Mouse (Mus musculus) cerebellum, adult 9-10 months (tissue): ENCODE measurements around the gene Zfp764.
"Not testable (repeated sequence)": the region's sequence is repeated elsewhere in the genome, so short reads cannot be mapped to it uniquely, and the experiment has no call there.

Source experiments
- DNase-seq: peaks from one replicate; pipeline ENCODE4 v3.0.0; 2022

Zfp764 gene

DNA sequence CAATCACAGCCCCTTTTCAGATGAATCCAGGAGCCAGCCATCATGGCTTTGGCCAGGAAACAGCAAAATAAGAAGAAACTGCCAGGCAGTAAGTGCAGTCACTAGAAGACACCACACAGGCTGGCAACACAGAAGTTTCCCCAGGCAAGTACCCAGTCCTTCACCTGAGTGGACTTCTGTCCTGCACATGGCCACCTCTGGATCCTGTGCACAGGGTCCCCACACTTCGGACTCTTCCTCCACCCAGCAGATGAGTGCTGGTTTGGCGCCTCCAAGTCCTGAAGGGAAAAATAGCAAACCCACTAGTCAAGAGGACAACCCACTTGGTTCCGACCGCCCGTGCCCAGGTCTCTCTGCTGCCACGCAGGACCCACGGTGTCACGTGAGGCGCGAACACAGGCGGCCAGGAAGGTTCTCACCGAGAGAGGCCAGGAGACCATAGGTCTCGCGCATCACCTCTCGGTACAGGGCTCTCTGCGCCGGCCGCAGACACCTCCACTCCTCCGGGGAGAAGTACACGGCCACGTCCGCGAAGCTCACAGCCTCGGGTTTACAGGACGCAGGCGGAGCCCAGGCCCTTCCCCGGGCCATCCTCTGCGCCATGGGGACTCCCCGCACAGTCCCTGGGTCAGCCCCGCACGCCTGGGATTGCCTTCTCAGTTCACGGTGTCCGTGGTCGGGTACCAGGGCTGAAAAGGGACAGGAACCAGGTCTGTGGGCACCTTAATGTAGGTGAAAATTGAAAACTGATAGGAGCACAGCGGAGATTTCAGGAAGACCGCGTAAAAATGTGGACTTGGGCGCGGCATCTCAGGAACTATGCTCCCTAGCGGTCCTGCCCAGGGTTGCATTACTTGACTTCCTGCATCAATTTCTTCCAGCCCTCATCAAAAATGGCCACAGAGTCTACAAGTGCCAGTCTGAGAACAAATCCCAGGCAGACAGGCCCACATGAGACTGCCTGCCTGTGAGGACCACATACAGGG, at the start of gene Zfp764:
Gene Zfp764 (minus strand): TSS at position 821 of the 986 bp plus-strand sequence.
- peak; percentile 96 for DNase-seq

DNA sequence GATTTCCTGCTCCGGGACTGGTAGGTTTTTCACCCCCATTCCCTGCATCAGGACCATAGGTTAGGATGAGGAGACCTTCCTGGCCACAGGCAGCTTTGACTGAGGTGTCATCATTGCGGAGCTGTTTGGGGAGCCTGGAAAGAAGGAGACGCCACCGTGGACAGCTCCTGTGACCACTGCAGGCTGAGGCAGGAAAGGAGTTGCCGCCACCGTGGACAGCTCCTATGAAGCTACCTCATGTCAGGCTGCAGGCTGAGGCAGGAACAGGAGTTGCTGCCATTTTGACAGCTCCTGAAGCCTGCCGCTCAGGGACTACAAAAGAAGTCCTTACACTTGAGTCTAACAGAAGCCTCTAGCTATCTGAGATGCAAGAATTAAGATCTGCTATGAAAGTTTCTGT, 48.3 kb upstream of the Zfp764 start:
- DNase-seq = no peak

DNA sequence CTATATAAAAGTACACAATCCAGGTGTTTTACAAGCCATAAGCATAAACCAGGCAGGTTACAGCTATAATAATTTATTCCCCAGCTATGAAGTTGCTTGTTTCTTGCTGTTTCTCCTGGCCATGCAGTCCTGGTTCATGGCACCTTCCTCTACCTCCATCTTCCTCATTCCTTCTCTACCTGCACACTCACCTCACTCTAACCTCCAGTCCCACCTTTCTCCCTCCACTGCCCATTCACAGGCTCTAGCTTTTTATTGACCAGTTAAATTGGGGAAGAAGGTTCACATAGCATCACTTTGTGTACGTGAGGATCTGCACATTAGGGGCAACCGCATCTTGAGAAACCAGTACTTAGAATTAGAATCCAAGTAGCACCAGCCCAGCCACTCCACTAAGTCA, 46.4 kb upstream of the Zfp764 start:
- no peak for DNase-seq

DNA sequence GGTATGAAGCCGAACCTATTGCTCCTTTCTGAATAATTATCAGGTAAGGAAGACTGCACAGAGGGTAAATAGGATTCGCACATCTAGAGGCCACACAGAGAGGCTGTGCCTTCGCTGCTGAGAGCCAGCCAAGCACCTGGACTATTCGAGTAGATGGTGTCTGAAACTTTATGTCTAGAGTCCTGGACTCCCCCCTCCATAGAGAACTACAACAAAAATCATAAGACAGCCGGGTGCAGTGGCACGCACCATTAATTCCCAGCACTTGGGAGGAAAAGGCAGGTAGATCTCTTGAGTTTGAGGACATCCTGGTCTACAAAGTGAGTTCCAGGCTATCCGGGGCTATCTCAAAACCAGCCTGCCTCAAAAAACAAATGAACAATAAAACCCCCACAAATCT, 43.3 kb upstream of the Zfp764 start:
- DNase-seq = no peak

DNA sequence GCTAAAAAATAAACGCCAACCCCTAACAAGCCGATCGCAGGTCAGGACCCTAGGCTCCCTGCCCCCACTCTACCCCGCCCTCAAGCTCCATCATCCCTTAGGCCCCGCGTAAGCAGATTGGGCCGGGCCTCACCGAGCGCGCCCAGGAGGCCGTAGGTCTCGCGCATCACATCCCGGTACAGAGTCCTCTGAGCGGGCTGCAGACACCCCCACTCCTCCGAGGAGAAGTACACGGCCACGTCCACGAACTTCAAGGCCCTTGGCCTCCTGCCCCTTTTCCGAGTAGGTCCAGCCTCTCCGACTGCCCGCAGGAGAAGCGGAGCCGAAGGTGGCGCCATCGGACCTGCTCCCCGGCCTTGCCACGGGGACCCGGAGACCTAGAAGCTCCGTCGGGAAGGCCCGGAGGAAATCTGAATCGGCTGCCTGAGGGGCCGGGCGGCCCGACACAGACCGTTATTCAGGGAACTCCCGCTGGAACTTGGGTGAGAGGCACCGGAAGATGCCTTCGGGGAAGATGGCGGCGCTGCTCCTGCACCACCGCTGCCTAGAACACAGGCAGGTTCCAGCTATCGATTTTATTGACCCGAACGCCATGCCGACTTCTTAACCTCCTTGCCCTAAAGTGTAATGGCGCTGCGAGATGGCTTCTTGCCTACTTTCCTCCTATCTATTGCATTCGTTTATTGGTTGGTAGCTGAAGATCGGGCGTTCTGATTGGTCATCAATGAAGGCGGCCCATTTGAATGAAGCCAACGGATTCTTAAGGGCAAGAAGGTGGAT, 42.1 kb upstream of the Zfp764 start, which contains the start of gene Zfp689:
Gene Zfp689 (minus strand): TSS at position 638 of the 780 bp plus-strand sequence.
- peak; percentile 98 for DNase-seq

DNA sequence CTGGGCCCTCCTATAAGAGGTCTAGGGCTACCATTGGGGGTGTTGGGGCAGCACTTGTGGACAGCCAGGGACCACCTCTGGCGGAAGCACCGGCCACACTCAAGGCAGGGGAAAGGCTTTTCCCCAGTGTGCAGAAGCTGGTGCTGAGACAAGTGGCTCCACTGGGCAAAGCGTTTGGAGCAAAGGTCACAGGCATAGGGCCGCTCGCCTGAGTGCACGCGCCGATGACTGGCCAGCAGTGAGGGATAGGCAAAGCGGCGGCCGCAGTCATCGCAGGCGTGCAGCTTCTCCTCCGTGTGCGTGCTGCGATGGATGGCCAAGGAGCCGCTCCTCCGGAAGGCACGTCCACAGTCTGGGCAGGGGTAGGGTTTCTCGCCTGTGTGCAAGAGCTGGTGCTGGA, 37.4 kb upstream of the Zfp764 start:
- no peak for DNase-seq

DNA sequence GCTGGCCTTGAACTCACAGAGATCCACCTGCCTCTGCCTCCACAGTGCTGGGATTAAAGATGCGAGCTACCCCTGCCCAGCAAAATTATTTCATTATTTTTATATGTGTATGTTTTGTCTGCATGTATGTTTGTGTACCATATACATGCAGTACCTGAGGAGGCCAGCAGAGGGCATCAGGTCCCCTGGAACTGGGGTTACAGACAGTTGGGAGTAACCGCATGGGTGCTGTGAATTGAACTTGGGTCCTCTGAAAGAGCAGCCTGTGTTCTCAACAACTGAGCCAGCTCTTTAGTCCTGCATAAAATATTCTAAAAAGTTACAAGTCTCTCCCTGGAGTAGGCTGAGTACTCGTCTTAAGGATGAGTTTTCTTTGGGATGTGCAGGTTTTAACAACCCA, 31.1 kb upstream of the Zfp764 start:
- no peak for DNase-seq

DNA sequence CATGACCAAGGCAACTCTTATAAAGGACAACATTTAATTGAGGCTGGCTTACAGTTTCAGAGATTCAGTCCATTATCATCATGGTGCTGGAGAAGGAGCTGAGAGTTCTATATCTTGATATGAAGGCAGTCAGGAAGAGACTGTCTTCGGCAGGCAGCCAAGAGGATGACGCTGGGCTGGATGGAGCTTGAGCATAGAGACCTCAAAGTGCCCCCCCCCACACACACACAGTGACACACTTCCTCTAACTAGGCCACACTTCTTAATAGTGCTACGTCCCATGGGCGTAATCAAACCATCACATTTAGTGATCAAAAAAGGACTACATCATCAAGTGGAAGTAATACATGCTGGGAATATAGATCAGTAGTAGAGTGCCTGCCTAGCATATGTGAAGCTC, 28.6 kb upstream of the Zfp764 start:
- DNase-seq = no peak

DNA sequence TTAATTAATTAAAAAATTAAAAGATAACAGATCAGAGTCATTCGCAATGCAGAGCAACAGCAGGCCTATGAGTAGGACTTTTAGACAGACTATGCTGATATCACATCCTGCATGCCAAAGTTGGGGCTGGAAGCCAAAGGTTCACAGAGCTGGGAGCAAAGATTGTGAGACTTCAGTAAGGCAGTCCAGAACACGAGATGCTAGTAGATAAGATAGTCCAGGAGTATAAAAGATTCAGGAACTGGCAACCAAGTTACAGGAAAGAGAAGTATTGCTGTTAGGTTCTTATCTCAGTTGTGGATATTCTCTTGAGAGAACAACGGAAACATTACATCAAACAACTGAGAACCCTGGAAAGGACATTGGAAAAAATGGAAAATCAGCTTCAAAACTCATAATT, 19.7 kb upstream of the Zfp764 start:
- DNase-seq = no peak

DNA sequence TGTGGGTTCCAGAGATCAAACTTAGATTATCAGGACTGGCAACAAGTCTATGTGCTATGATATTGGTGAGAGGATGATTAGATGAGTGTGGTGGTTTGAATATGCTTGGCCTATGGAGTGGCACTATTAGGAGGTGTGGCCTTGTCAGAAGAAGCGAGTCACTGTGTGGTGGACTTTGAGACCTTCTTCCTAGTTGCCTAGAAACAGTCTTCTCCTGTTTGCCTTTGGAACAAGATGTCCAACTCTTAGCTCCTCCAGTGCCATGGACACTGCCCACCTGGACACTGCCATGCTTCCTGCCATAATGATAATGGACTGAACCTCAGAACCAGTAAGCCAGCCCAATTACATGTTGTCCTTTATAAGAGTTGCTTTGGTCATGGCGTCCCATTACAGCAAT, 19.3 kb upstream of the Zfp764 start:
- DNase-seq = no peak

DNA sequence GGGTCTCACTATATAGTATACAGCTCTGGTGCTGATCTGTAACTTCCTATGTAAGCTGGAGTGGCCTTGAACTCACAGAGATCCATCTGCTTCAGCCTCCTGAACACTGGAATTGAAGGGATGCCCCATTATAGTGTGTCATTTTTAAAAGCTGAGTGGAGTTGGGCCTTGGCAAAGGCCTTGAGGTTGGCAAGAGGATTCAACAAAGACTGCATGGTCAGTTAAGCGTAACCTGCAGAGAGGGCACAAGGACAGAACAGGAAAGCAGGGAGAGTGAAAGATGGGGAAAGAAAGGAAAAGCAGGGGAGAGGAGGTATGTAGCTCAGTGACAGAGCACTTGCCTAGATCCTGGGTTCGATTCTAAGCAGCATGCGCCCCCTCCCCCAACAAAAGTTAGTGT, 18.7 kb upstream of the Zfp764 start:
- no peak for DNase-seq

DNA sequence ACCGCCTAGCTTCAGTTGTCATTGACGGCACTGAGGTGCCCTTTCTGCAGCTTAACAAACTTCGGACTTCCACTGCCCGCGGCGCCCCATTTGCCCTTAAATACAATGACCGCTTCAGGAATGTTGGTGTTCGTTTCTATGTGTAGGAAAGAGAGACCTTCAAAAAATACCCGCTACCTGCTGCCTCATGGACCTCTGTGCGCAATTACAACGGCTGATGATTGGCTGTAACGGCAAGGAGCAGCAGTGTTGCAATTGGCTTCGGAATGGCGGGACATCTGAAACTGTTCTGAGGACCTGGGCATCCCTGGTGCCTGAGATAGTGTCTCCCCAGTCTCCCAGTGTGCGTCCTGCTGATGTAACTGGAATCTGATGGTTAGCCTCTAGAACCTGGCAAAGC, 15.6 kb upstream of the Zfp764 start:
- peak; percentile 37 for DNase-seq

DNA sequence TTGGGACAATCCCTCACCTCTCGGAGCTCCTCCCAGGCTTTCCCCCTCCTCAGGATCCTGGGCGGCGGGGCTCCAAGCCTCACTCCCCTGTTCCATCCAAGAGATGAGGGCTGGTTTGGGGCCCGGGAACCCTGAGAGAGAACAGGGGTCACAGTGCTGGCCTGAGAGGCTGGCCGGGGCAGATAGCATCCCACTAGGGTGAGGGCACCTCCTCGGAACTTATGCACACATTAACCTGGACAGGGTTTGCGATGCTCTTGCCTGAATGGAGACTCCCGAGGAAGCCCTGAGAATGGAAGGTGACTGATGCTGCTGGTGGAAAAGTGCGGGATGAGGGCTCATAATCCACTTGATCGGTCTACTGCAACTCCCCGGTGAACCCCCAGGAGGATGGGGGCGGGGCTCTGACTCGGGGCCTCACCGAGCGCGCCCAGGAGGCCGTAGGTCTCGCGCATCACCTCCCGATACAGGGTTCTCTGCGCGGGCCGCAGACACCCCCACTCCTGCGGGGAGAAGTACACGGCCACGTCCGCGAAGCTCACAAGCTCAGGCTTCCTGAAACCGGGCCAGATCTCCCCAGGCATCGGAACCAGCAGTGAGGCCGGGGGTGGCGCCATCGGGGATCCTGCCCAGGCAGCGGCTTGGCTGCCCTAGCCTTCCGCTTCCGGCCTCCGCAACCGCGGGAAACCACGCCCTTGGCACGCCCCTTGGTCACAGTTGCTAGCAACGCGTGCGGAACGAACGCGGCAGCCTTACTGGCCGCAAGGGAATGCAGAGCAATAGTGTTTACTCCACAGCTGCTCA, 15.0 kb upstream of the Zfp764 start, which contains the start of gene Zfp688:
Gene Zfp688 (minus strand): TSS at position 681 of the 804 bp plus-strand sequence.
- peak; percentile 89 for DNase-seq

DNA sequence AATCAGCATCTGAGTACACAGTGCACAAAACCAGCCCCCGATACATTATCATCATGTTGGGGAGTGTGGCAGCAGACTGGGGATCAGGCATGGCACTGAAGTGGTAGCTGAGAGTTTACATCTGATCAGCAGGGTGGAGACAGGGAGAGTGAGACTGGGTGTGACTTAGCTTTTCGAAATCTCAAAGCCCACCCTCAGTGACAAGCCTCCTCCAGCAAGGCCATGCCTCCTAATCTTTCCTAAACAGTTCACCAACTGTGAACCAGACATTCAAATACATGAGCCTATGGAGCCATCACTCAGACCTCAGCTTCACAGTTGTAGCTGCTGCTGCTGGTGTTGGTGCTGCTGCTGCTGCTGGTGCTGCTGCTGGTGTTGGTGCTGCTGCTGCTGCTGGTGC, 4.8 kb upstream of the Zfp764 start:
- no peak for DNase-seq

DNA sequence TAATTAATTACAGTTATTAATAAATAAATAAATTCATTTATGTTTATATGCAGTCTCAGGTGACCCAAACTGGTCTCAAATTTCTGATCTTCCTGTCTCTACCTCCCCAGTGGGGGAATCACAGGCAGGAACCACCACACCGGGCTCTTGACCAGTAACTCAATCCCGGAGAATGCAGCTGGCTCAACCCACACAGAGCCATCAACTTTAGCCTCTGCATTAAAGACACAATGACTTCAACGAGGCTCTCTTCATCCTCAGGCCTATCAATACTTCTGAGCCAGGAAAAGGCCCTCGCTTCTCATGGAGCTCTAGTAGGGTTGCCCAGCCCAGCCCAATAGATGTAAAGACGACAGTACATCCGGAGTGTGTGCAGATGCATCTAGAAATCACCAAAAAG, 2.5 kb downstream of the Zfp764 start:
- not testable (repeated sequence) for DNase-seq

DNA sequence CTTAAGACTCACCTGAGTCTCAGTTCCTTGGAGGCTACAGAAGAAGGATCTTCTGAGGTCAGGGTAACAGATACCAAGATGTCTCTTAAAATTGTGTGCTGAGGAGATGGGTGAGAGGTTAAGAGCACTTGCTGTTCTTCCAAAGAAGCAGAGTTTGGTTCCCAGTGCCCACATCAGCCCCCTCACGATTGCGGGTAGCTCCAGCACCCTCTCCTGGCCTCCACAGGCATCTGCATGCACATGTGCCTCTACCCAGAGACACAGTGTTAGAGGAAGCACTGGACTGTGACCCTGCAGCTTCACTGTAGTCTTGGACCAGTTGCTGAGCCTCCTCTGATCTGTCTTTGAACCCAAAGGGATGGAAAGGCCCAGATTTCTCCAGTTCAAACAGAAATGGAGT, 3.6 kb downstream of the Zfp764 start:
- DNase-seq = no peak

DNA sequence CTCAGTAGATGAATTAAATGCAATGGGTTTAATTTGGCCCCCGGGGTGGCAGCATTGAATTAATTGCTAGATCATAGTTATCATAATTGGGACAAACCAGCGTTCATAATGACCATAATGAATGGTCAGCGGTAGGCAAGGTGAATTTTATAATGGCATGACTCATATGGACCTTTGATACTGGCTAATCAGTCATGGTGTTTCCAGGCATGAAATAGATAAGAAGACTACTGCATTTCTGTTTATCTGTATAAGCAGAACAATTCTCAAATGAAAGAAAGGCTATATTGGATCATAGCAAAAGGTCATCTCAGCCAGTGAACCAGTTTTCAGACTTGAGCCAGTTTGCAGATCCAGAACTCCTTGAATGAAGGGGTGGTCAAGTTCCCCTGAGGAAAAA, 6.3 kb downstream of the Zfp764 start:
- DNase-seq = no peak

DNA sequence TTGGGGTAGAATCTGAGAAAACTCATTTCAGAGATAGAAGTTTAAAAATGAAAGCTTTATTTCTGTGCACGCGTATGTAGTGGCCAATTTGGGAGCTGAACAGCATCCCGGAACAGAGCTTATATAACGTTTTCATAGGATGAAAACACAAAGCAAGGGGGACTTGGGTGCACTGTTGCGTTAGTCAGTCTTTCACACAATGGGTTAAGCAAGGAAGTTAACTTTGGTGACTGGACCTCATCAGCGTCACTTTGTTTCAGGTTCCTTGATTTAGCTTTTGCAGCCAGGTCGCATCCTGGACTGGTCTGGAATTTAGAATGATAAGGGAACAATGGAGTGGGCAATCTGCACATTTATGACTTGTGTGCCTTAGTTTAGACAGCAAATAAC, 12.7 kb downstream of the Zfp764 start:
- no peak for DNase-seq

DNA sequence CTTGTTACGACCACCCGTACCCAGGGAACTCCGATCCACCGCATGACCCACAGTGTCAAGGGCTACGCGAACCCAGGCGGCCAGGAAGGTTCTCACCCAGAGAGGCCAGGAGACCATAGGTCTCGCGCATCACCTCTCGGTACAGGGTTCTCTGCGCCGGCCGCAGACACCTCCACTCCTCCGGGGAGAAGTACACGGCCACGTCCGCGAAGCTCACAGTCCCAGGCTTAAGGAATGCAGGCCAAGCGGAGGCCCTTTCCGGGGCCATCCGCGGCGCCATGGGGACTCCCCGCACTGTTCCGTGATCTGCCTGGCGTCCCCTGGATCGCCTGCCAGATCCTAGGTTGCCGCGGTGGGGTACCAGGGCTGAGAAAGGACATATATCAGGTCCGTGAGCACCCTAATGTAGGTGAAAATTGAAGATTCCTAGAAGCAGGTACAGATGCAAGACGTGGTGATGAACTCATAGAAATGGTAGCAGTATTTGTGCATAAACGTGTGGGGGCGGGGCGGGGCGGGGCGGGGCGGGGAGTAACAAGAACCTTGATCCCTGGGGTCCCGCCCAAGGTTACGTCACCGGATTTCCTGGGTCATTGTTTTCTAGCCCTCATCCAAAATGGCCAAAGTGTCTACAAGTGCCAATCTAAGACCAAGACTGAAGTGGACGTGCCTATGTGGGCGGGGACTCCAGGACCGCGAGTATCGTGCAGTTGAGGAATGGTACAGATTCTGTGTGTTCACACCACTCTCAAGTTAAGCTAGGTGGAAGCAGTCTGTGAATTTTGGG, 13.3 kb downstream of the Zfp764 start, which contains the start of gene E430018J23Rik:
Gene E430018J23Rik (minus strand): TSS at position 473 of the 787 bp plus-strand sequence.
- DNase-seq = peak; percentile 100

DNA sequence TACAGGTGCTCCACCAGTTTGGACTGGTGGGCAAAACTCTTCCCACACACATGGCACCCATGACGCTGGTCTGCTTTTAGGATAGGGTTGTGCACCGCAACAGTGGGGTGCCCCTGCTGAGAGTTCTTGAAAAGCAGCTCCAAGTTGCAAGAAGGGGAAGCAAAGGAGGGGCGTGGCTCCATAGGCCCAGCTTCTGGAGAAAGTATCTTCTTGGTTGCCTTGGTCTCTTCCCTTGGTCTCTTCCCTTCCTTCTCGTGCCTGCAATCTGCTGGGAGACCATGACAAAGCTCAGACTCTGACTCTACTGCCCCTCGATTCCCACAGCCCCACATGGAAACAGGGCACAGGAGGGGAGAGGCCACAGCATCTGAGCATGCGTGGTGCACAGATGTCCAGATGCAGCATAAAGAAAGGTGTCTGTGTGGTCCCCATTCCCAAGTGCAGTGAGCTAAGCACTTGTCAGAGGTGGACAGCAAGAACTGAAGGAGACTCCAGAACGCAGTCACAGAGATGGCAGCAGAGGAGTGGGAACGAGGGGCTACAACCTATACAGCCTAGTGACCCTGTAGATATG, 14.3 kb downstream of the Zfp764 start:
- DNase-seq = no peak

DNA sequence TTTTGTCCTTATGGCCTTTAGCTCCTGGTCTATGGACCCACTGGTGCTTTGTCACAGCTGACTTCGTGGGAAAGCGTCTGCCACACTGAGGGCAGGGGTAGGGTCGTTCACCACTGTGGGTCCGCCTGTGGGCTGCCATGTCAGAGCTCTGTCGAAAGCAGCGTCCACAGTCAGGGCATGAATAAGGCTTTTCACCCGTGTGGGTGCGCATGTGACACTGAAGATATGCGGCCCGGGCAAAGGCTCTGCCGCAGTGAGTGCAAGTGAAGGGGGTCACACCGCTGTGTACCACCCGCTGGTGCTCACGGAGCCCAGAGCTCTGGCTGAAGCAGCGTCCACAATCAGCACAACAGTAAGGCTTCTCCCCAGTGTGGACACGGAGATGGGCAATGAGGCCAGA, 15.1 kb downstream of the Zfp764 start:
- no peak for DNase-seq

DNA sequence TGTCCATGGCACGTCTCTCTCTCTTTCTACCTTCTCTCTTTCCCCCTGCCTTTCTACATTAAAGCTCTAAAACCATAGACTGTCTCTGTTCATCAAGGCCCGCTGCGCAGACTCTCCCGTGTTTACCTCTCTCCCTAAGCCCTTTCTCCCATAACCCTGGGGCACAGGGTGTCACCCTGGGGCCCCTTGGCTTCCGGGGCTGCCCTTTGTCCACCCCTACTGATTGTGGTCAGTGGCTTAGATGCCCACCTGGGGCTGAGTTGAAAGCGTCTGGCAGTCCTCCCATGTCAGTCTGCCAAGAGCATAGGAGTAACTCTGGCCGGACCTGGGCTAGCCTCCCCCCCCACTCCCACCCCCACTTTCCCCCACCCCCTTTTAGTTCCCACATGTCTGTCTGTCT, 16.3 kb downstream of the Zfp764 start:
- no peak for DNase-seq
